Mouse (Mus musculus) adrenal gland, postnatal 10 days (tissue): ENCODE data around the gene Mamdc4. TPM values are rescaled to one million over a fixed set of nuclear protein-coding genes. Genes with fewer than 3 reads are reported as not detected.

Experiments
- total RNA-seq, 2 experiments: library from RNA; stranded (reverse); gene quantifications; 2 replicates each; pipeline ENCODE4 v1.2.3; 2021

Mamdc4 gene
- total RNA-seq, 2 experiments from 2014 or later = 1.6 to 6.3 TPM

Other genes with a start within 250 kb of the Mamdc4 start
- 10 to 100 TPM; 41.5 to 41.9 TPM for gene Man1b1, start 242.5 kb downstream of the Mamdc4 start, total RNA-seq
- gene Dpp7, start 218.5 kb downstream of the Mamdc4 start, total RNA-seq = 10 to 100 TPM; 15.4 to 19.1 TPM
- 10 to 100 TPM; 11.2 to 11.8 TPM for gene Uap1l1, start 209.2 kb downstream of the Mamdc4 start, total RNA-seq
- gene Sapcd2, start 202.5 kb downstream of the Mamdc4 start, total RNA-seq = 1 to 10 TPM; 3.3 to 5.3 TPM
- gene Entpd2, start 179.0 kb downstream of the Mamdc4 start, total RNA-seq = 10 to 100 TPM; 11.7 to 15.1 TPM
- gene Npdc1, start 175.5 kb downstream of the Mamdc4 start, total RNA-seq = 10 to 100 TPM; 67.8 to 83.9 TPM
- gene Fut7, start 151.6 kb downstream of the Mamdc4 start, total RNA-seq = 1 to 10 TPM in 1 of 2 experiments, under 1 TPM in 1; 0.67 to 1.1 TPM
- 10 to 100 TPM; 21.1 to 27.4 TPM for gene Abca2, start 146.1 kb downstream of the Mamdc4 start, total RNA-seq
- gene Clic3, start 118.0 kb downstream of the Mamdc4 start, total RNA-seq = under 1 TPM; 0.90 to 0.91 TPM
- 10 to 100 TPM; 33.1 to 42.3 TPM for gene Paxx, start 113.8 kb downstream of the Mamdc4 start, total RNA-seq
- gene Ptgds, start 104.8 kb downstream of the Mamdc4 start, total RNA-seq = 1 to 10 TPM; 3.8 to 3.9 TPM
- not detected for gene Lcn12, start 80.9 kb downstream of the Mamdc4 start, total RNA-seq
- gene Fbxw5, start 74.1 kb downstream of the Mamdc4 start, total RNA-seq = 10 to 100 TPM; 73.1 to 88.8 TPM
- 10 to 100 TPM; 16.8 to 42.9 TPM for gene C8g, start 73.1 kb downstream of the Mamdc4 start, total RNA-seq
- gene Traf2, start 27.9 kb downstream of the Mamdc4 start, total RNA-seq = 10 to 100 TPM; 18.0 to 22.7 TPM
- gene Edf1, start 17.0 kb downstream of the Mamdc4 start, total RNA-seq = 100 to 1,000 TPM; 266 to 285 TPM
- gene Phpt1, start 379 bp upstream of the Mamdc4 start, total RNA-seq = 10 to 100 TPM; 63.5 to 82.8 TPM
- 1 to 10 TPM; 1.8 to 2.2 TPM for gene Ajm1, start 6.9 kb upstream of the Mamdc4 start, total RNA-seq
- gene Rabl6, start 33.7 kb upstream of the Mamdc4 start, total RNA-seq = 10 to 100 TPM; 70.0 to 88.5 TPM
- gene Ccdc183, start 42.8 kb upstream of the Mamdc4 start, total RNA-seq = not detected
- 10 to 100 TPM; 28.2 to 30.8 TPM for gene Tmem141, start 47.2 kb upstream of the Mamdc4 start, total RNA-seq
- gene Fcna, start 53.2 kb upstream of the Mamdc4 start, total RNA-seq = 10 to 100 TPM; 11.3 to 15.8 TPM
- gene Lcn8, start 78.3 kb upstream of the Mamdc4 start, total RNA-seq = 1 to 10 TPM in 1 of 2 experiments, not detected in 1; 1.6 TPM
- gene Lcn5, start 83.1 kb upstream of the Mamdc4 start, total RNA-seq = not detected
- not detected for gene Lcn6, start 101.9 kb upstream of the Mamdc4 start, total RNA-seq
- gene Lcn10, start 107.9 kb upstream of the Mamdc4 start, total RNA-seq = not detected
- 1 to 10 TPM; 2.4 to 2.6 TPM for gene Obp2a, start 125.2 kb upstream of the Mamdc4 start, total RNA-seq
- gene Bmyc, start 131.9 kb upstream of the Mamdc4 start, total RNA-seq = 10 to 100 TPM; 40.8 to 42.7 TPM
- gene Obp2b, start 162.2 kb upstream of the Mamdc4 start, total RNA-seq = not detected
- gene Lcn3, start 190.7 kb upstream of the Mamdc4 start, total RNA-seq = not detected
- gene Lcn11, start 202.2 kb upstream of the Mamdc4 start, total RNA-seq = not detected
- not detected for gene Gm13539, start 207.4 kb upstream of the Mamdc4 start, total RNA-seq
- gene Glt6d1, start 241.0 kb upstream of the Mamdc4 start, total RNA-seq = not detected
- gene Lcn9, start 248.3 kb upstream of the Mamdc4 start, total RNA-seq = not detected